Mouse (Mus musculus): ENCODE measurements around the gene Mast1. TPM values are rescaled to one million over a fixed set of nuclear protein-coding genes. Genes with fewer than 3 reads are reported as not detected.
A peak's percentile ranks its signal among the peaks of the same experiment; 100 is the strongest.

Mast1 gene
- polyA plus RNA-seq, 1 experiment from 2014 or later: 0.27 TPM

DNA sequence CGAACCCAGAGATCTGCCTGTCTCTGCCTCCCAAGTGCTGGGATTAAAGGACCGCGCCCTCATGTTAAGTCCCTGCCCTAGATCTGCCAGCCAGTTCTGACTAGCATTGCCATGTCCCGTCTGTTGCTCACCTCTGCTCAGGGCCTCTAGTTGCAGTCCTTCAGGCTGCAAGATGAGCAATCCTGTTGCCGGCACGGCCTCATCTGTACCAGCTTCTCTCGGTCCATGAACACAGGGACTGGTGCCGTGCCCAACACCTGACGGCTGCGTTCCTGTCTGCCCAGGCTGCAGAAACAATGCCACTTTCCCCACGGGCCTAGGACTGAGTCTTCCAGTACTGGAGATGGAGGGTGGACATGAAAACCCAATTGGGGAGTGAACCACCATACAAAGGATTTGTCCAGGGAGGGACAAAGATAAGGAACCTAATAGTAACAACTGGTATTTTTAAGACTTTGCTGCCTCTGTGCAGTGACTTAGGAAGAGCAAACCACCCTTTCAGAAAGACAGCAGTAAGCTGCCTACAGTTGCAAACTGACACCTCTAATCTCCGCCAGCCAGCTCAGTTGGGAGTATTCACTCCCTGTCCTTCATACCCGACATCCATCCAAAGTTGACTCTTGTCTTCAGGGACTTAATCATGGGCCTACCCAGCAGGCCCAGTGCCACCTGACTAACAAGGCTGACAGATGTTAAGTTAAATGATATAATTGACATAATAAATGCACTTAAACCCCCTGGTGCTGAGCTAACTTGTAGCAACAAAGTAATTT is 30.6 kb upstream of the Mast1 start:
- Histone ChIP-seq H3K9ac (ENCODE audit: low read depth, low read length) (no peak overlapping the region), H3K9me3 (replicated peaks; ENCODE audit: control insufficient read depth, low read length) (no peaks in the 10 kb centered on the region), H3K27ac (ENCODE audit: low read depth, low read length) (no peak overlapping the region), H3K27me3 (ENCODE audit: control insufficient read depth, insufficient read depth, low read length) (no peaks in the 10 kb centered on the region), H3K4me1 (ENCODE audit: control insufficient read depth, insufficient read depth, low read length) (peaks cover 29% of the 10 kb centered on the region), H3K4me2 (peak overlapping the region; percentile 92; the same call in 1 of the 2 replicates), H3K36me3 (ENCODE audit: control insufficient read depth, insufficient read depth, low read length) (peaks cover 12% of the 10 kb centered on the region), H3K4me3 (ENCODE audit: low read depth, low read length) (no peak overlapping the region)
- no peak for ATAC-seq (replicated peaks; ENCODE audit: insufficient number of reproducible peaks, low FRiP score, low TSS enrichment)
- WGBS (ENCODE audit: insufficient replicate concordance): 83% methylated on average over 13 of the region's 13 CpGs

GRCm38 (mm10) chr8:84966603-84967002 is 29.4 kb upstream of the Mast1 start:
- WGBS (ENCODE audit: insufficient replicate concordance): 21% methylated on average over 3 of the region's 3 CpGs
- peak overlapping the region; percentile 65; the same call in 1 of the 2 replicates for H3K4me3 ChIP-seq (ENCODE audit: low read depth, low read length)
- peaks cover 7% of the 10 kb centered on the region for H3K36me3 ChIP-seq (ENCODE audit: control insufficient read depth, insufficient read depth, low read length)
- ATAC-seq (replicated peaks; ENCODE audit: insufficient number of reproducible peaks, low FRiP score, low TSS enrichment): no peak
- H3K9ac ChIP-seq (ENCODE audit: low read depth, low read length): no peak overlapping the region; the same call in 1 of the 2 replicates
- no peaks in the 10 kb centered on the region for H3K9me3 ChIP-seq (replicated peaks; ENCODE audit: control insufficient read depth, low read length)
- peak overlapping the region; percentile 72 for H3K27ac ChIP-seq (ENCODE audit: low read depth, low read length)
- H3K4me2 ChIP-seq: peak overlapping the region; percentile 87
- H3K4me1 ChIP-seq (ENCODE audit: control insufficient read depth, insufficient read depth, low read length): peaks cover 29% of the 10 kb centered on the region
- H3K27me3 ChIP-seq (ENCODE audit: control insufficient read depth, insufficient read depth, low read length): no peaks in the 10 kb centered on the region

- WGBS (ENCODE audit: insufficient replicate concordance): under 1% methylated on average over 41 of the region's 41 CpGs
- H3K27me3 ChIP-seq (ENCODE audit: control insufficient read depth, insufficient read depth, low read length): no peaks in the 10 kb centered on the region
- peak overlapping the region; percentile 87 for H3K4me2 ChIP-seq
- H3K4me3 ChIP-seq (ENCODE audit: low read depth, low read length): peak overlapping the region; percentile 65
- H3K36me3 ChIP-seq (ENCODE audit: control insufficient read depth, insufficient read depth, low read length): no peaks in the 10 kb centered on the region; the same call in none of the 2 replicates
- H3K4me1 ChIP-seq (ENCODE audit: control insufficient read depth, insufficient read depth, low read length): peaks cover 23% of the 10 kb centered on the region
- peak; percentile 85 for ATAC-seq (replicated peaks; ENCODE audit: insufficient number of reproducible peaks, low FRiP score, low TSS enrichment)
- H3K9me3 ChIP-seq (replicated peaks; ENCODE audit: control insufficient read depth, low read length): no peaks in the 10 kb centered on the region
- H3K27ac ChIP-seq (ENCODE audit: low read depth, low read length): peak overlapping the region; percentile 58
- H3K9ac ChIP-seq (ENCODE audit: low read depth, low read length): peak overlapping the region; percentile 70
Observed at GRCm38 (mm10) chr8:84965731-84966291, 28.7 kb upstream of the Mast1 start.

- no peaks in the 10 kb centered on the region for H3K27me3 ChIP-seq (ENCODE audit: control insufficient read depth, insufficient read depth, low read length)
- no peak overlapping the region for H3K9ac ChIP-seq (ENCODE audit: low read depth, low read length)
- H3K36me3 ChIP-seq (ENCODE audit: control insufficient read depth, insufficient read depth, low read length): peaks cover 7% of the 10 kb centered on the region
- H3K4me2 ChIP-seq: no peak overlapping the region
- 79% methylated on average over 4 of the region's 4 CpGs for WGBS (ENCODE audit: insufficient replicate concordance)
- no peak for ATAC-seq (replicated peaks; ENCODE audit: insufficient number of reproducible peaks, low FRiP score, low TSS enrichment)
- H3K9me3 ChIP-seq (replicated peaks; ENCODE audit: control insufficient read depth, low read length): no peaks in the 10 kb centered on the region
- H3K4me1 ChIP-seq (ENCODE audit: control insufficient read depth, insufficient read depth, low read length): peaks cover 18% of the 10 kb centered on the region
- H3K4me3 ChIP-seq (ENCODE audit: low read depth, low read length): no peak overlapping the region
- H3K27ac ChIP-seq (ENCODE audit: low read depth, low read length): no peak overlapping the region
Observed at GRCm38 (mm10) chr8:84963952-84964351, 26.8 kb upstream of the Mast1 start.

DNA sequence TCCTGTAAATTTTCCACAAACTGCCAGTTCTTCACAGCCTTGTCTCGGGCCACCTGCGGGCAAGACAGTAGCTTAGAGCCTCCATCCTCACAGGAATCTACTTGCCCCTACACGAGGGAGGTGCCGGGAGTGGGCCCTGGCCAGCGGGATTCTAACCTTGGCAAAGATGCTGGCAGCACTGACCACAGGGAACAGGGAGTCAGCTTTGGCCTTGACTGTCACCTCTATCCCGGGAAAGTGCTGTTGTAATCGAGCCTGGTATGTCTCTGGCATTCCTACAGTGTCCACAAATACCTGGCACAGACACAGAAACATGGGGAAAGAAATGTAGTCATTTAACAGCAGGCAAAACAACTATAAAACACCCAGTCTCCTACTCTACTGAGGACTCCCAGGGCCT is 22.7 kb upstream of the Mast1 start:
- Histone ChIP-seq H3K27ac (ENCODE audit: low read depth, low read length) (no peak overlapping the region), H3K36me3 (ENCODE audit: control insufficient read depth, insufficient read depth, low read length) (peaks cover 7% of the 10 kb centered on the region), H3K4me1 (ENCODE audit: control insufficient read depth, insufficient read depth, low read length) (no peaks in the 10 kb centered on the region), H3K27me3 (ENCODE audit: control insufficient read depth, insufficient read depth, low read length) (no peaks in the 10 kb centered on the region), H3K9me3 (replicated peaks; ENCODE audit: control insufficient read depth, low read length) (no peaks in the 10 kb centered on the region), H3K4me3 (ENCODE audit: low read depth, low read length) (no peak overlapping the region), H3K4me2 (no peak overlapping the region), H3K9ac (ENCODE audit: low read depth, low read length) (no peak overlapping the region)
- ATAC-seq (replicated peaks; ENCODE audit: insufficient number of reproducible peaks, low FRiP score, low TSS enrichment): no peak
- WGBS (ENCODE audit: insufficient replicate concordance): 93% methylated on average over 7 of the region's 7 CpGs

- WGBS (ENCODE audit: insufficient replicate concordance): 52% methylated on average over 2 of the region's 2 CpGs
- Histone ChIP-seq H3K4me2 (no peak overlapping the region), H3K4me1 (ENCODE audit: control insufficient read depth, insufficient read depth, low read length) (0 out of 2 replicates have a peak, but pooled peaks cover 5% of the 10 kb centered on the region), H3K9me3 (replicated peaks; ENCODE audit: control insufficient read depth, low read length) (no peaks in the 10 kb centered on the region), H3K27ac (ENCODE audit: low read depth, low read length) (no peak overlapping the region), H3K36me3 (ENCODE audit: control insufficient read depth, insufficient read depth, low read length) (peaks cover 7% of the 10 kb centered on the region), H3K27me3 (ENCODE audit: control insufficient read depth, insufficient read depth, low read length) (peaks cover 11% of the 10 kb centered on the region; the same call in 1 of the 2 replicates), H3K9ac (ENCODE audit: low read depth, low read length) (no peak overlapping the region), H3K4me3 (ENCODE audit: low read depth, low read length) (no peak overlapping the region)
- ATAC-seq (replicated peaks; ENCODE audit: insufficient number of reproducible peaks, low FRiP score, low TSS enrichment): no peak
Observed at GRCm38 (mm10) chr8:84956768-84957167, 19.6 kb upstream of the Mast1 start.

DNA sequence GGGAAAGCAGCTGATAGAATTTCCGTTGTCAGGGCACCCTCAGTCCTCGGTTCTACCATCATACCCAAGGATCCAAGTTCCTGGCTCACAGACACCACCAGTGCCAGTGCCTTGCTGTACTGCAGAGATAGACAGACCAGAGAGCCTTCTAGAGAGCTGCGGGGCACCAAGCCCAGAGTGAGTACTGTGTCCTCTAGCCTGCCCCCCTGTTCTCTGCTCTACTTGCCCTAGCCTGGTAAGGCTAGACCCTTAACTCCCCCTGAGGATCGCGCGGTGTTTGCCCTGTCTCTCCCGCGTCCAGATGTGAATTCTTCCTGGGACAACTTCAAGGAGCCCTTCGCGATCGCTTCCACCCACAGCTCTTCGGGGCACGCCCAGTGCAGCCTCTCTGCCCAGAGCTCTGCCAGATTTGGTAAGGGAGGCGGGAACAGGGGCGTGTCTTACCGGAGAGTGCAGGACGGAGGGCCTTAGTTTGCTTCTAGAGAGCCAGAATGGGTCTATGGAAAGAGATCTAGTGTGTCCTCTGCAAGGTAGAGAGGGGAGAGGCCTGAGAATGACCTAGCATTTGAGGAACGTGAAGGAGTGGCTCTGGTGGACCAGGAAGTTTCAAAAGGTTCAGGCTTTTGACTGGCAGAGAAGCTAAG is 15.6 kb upstream of the Mast1 start:
- Histone ChIP-seq H3K4me1 (ENCODE audit: control insufficient read depth, insufficient read depth, low read length) (0 out of 2 replicates have a peak, but pooled peaks cover 5% of the 10 kb centered on the region), H3K4me2 (peak overlapping the region; percentile 37; the same call in 1 of the 2 replicates), H3K9me3 (replicated peaks; ENCODE audit: control insufficient read depth, low read length) (no peaks in the 10 kb centered on the region), H3K27me3 (ENCODE audit: control insufficient read depth, insufficient read depth, low read length) (peaks cover 37% of the 10 kb centered on the region), H3K36me3 (ENCODE audit: control insufficient read depth, insufficient read depth, low read length) (no peaks in the 10 kb centered on the region), H3K9ac (ENCODE audit: low read depth, low read length) (no peak overlapping the region), H3K27ac (ENCODE audit: low read depth, low read length) (no peak overlapping the region), H3K4me3 (ENCODE audit: low read depth, low read length) (no peak overlapping the region)
- ATAC-seq (replicated peaks; ENCODE audit: insufficient number of reproducible peaks, low FRiP score, low TSS enrichment): no peak
- 5% methylated on average over 18 of the region's 18 CpGs for WGBS (ENCODE audit: insufficient replicate concordance)

- no peak for ATAC-seq (replicated peaks; ENCODE audit: insufficient number of reproducible peaks, low FRiP score, low TSS enrichment)
- Histone ChIP-seq H3K27ac (ENCODE audit: low read depth, low read length) (no peak overlapping the region), H3K4me2 (no peak overlapping the region), H3K4me3 (ENCODE audit: low read depth, low read length) (no peak overlapping the region), H3K9ac (ENCODE audit: low read depth, low read length) (no peak overlapping the region), H3K4me1 (ENCODE audit: control insufficient read depth, insufficient read depth, low read length) (peaks cover 9% of the 10 kb centered on the region; the same call in 1 of the 2 replicates), H3K36me3 (ENCODE audit: control insufficient read depth, insufficient read depth, low read length) (no peaks in the 10 kb centered on the region), H3K9me3 (replicated peaks; ENCODE audit: control insufficient read depth, low read length) (no peaks in the 10 kb centered on the region), H3K27me3 (ENCODE audit: control insufficient read depth, insufficient read depth, low read length) (peaks cover 63% of the 10 kb centered on the region)
- 17% methylated on average over 12 of the region's 12 CpGs for WGBS (ENCODE audit: insufficient replicate concordance)
Observed at GRCm38 (mm10) chr8:84949753-84950152, 12.6 kb upstream of the Mast1 start.
